Mouse (Mus musculus) liver, postnatal 0 days (tissue): ENCODE measurements around the gene H13.

Source experiments
- CTCF ChIP-seq: sonication (generic); IDR thresholded peaks from 2 replicates; pipeline ENCODE4 v1.5.1; 2016; ENCODE audit warnings: antibody characterized with exemption, low read depth
- EP300 ChIP-seq: IDR thresholded peaks from 2 replicates; pipeline ENCODE4 v1.6.1; 2016; ENCODE audit warnings: antibody characterized with exemption, low read depth, mild to moderate bottlenecking

- TF ChIP-seq CTCF (no peak), EP300 (no peak)
Observed at GRCm38 (mm10) chr2:152624566-152624965, 44.7 kb upstream of the H13 start.
